8 mouse cellular contexts compared by ENCODE assay signal in the genomic region with DNA sequence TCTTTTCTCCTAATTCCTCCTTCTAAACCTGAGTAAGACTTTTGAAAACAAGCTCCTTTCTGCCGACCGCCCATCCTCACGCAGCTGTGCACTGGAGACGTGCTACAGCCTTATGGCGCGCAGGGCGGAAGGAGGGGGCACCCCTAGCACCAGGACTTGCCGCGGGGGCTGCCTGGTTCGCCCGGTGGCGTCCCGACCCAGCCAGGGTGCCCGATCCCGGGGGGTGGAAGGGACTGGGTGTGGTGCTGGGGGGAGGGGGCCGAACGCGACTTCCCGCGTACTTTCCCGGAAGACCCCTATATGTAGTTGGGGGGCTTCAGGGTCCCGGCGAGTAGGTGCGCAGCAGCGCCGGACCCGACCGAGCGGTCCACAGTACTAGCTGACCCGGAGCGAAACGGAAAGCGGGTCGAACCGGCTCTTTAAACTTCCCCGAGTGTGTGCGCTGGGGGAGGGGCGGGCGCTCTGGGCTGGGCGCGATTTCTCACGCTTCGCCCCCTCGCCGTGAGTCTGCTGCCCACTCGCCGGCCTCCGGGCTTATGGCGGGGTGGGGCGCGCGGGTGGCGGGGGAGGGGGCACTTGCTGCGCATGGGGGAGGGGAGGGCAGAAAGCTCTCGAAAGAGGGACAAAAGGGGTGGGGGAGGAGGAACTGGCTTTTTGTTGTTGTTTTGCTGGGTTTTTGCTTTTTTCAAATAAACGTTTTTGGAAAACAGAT. TPM values are rescaled to one million over a fixed set of nuclear protein-coding genes. Genes with fewer than 3 reads are reported as not detected.
DNase-seq lines count a peak whose midpoint lies in the region.

No protein-coding gene starts in this region.

- H3K9me3 ChIP-seq in hindbrain, embryonic 10.5 days = no peaks in the 10 kb centered on the region

- peak overlapping the region; percentile 73 for H3K4me3 ChIP-seq in hindbrain, embryonic 10.5 days

- under 1% methylated on average over 55 of the region's 56 CpGs for WGBS in hindbrain, embryonic 10.5 days

- H3K4me1 ChIP-seq in hindbrain, embryonic 10.5 days (replicated peaks) = peaks cover 57% of the 10 kb centered on the region

- no peaks in the 10 kb centered on the region for H3K27me3 ChIP-seq in hindbrain, embryonic 10.5 days (ENCODE audit: insufficient read depth, poor library complexity, severe bottlenecking)

- H3K27ac ChIP-seq in hindbrain, embryonic 10.5 days = peak overlapping the region; percentile 99

- peaks cover 13% of the 10 kb centered on the region for H3K36me3 ChIP-seq in hindbrain, embryonic 10.5 days

- DNase-seq in MN1 (ENCODE audit: low spot score) = peak; percentile 61
- DNase-seq in cerebellum, adult 8-10 months = peak; percentile 68
- DNase-seq in frontal cortex, postnatal 10 days (ENCODE audit: low spot score in 2 of 2) = peak; percentile 77 to 79
- DNase-seq in hindbrain, embryonic 10.5 days (ENCODE audit: low spot score) = peak; percentile 80
- peak; percentile 79 to 85 for DNase-seq in layer of hippocampus, postnatal 10 days (ENCODE audit: low spot score in 2 of 2)
- peak; percentile 91 for DNase-seq in lung, postnatal 10 days
- DNase-seq in ovary, postnatal 14 days (ENCODE audit: low spot score) = peak; percentile 72
- DNase-seq in thymus, postnatal 36 days = peak; percentile 84 to 87

RNA-seq across cellular contexts. Expression of a gene that starts 2.3 kb away (rescaled TPM):
- 211 and 251 TPM in 2 replicates for polyA plus RNA-seq in hindbrain, embryonic 10.5 days (2016; fragmentation: Nextera tagmentation; extraction: Ambion mirVana)
- 100 to 1,000 TPM; 224 to 231 TPM for total RNA-seq in layer of hippocampus, postnatal 10 days (2021)

Comparison
In these comparisons a context has a peak if more than half of its experiments do, and no peak if none do; other contexts are left out.
1. Peak in every context shown above with its lines: DNase-seq, H3K4me3 ChIP-seq and H3K27ac ChIP-seq.